Mouse (Mus musculus) embryonic fibroblast, embryonic 13.5 days (primary cell): Measurements from ENCODE around the gene Rcor3.

Experiments used
- CTCF ChIP-seq: IDR thresholded peaks from 2 replicates; pipeline ENCODE4 v1.5.1; 2011; ENCODE audit warnings: mild to moderate bottlenecking, control low read depth, low read length, moderate library complexity, borderline replicate concordance; ENCODE audit not compliant: insufficient read depth
- POLR2A ChIP-seq: IDR thresholded peaks from 2 replicates; pipeline ENCODE4 v1.6.1; 2011; ENCODE audit warnings: low read depth, mild to moderate bottlenecking, control low read depth, low read length, moderate library complexity

- TF ChIP-seq CTCF, result no peak
- TF ChIP-seq POLR2A, result no peak
Measured at GRCm38 (mm10) chr1:192181696-192182257, 43.9 kb upstream of the Rcor3 start.
